Mouse (Mus musculus): ENCODE data around the gene Cct8l1. TPM values are rescaled to one million over a fixed set of nuclear protein-coding genes. Genes with fewer than 3 reads are reported as not detected.

Gene Cct8l1
- polyA plus RNA-seq, 1 experiment: not detected

GRCm38 (mm10) chr5:25526116-25526515 lies 10.2 kb downstream of the Cct8l1 start:
- TF ChIP-seq POLR2A (IDR thresholded peaks at IDR 0.05; ENCODE audit: borderline replicate concordance, control insufficient read depth, low read depth, low read length) (no peak), CTCF (IDR thresholded peaks at IDR 0.05; ENCODE audit: control insufficient read depth, insufficient read depth, low read length) (no peak)
- Histone ChIP-seq H3K4me3 (replicated peaks; ENCODE audit: control insufficient read depth, low read depth, low read length) (no peak overlapping the region), H3K27ac (ENCODE audit: control insufficient read depth, insufficient read depth, low read depth, low read length, poor library complexity) (no peak overlapping the region), H3K4me1 (ENCODE audit: control insufficient read depth, insufficient read depth, low read length) (no peaks in the 10 kb centered on the region)
- WGBS: 80% methylated on average over 5 of the region's 5 CpGs

DNA sequence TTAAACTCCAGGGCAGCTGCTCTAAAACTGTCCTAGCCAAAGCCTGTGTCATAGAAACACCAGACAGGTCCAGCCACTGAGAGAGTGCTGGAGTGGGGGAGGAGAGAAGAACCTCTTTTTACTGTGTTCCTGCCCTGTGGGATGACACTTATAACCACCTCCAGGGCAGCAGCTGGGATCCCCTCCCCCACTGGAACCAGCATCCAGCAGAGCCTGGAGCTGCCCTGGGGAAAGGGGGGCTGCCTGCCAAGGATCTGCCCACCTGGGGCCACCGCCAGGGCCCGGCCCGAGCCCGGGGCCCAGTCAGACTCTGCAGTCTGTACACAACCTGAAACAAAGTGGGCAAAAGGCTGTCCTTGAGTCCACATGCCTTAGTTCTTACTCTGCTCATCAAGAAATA lies 11.1 kb downstream of the Cct8l1 start:
- TF ChIP-seq POLR2A (IDR thresholded peaks at IDR 0.05; ENCODE audit: borderline replicate concordance, control insufficient read depth, low read depth, low read length) (no peak), CTCF (IDR thresholded peaks at IDR 0.05; ENCODE audit: control insufficient read depth, insufficient read depth, low read length) (no peak)
- Histone ChIP-seq H3K4me1 (ENCODE audit: control insufficient read depth, insufficient read depth, low read length) (no peaks in the 10 kb centered on the region), H3K4me3 (replicated peaks; ENCODE audit: control insufficient read depth, low read depth, low read length) (no peak overlapping the region), H3K27ac (ENCODE audit: control insufficient read depth, insufficient read depth, low read depth, low read length, poor library complexity) (no peak overlapping the region)
- WGBS: 83% methylated on average over 4 of the region's 4 CpGs

- Histone ChIP-seq H3K27ac (ENCODE audit: control insufficient read depth, insufficient read depth, low read depth, low read length, poor library complexity) (no peak overlapping the region), H3K4me1 (ENCODE audit: control insufficient read depth, insufficient read depth, low read length) (no peaks in the 10 kb centered on the region), H3K4me3 (replicated peaks; ENCODE audit: control insufficient read depth, low read depth, low read length) (no peak overlapping the region)
- no peak for TF ChIP-seq POLR2A (IDR thresholded peaks at IDR 0.05; ENCODE audit: borderline replicate concordance, control insufficient read depth, low read depth, low read length)
- no peak for TF ChIP-seq CTCF (IDR thresholded peaks at IDR 0.05; ENCODE audit: control insufficient read depth, insufficient read depth, low read length)
- 90% methylated on average over 1 of the region's 1 CpGs for WGBS
Measured at GRCm38 (mm10) chr5:25527971-25528370, 12.1 kb downstream of the Cct8l1 start.

- 9% methylated on average over 22 of the region's 22 CpGs for WGBS
- Histone ChIP-seq H3K4me1 (ENCODE audit: control insufficient read depth, insufficient read depth, low read length) (no peaks in the 10 kb centered on the region), H3K27ac (ENCODE audit: control insufficient read depth, insufficient read depth, low read depth, low read length, poor library complexity) (peak overlapping the region; percentile 73), H3K4me3 (replicated peaks; ENCODE audit: control insufficient read depth, low read depth, low read length) (peak overlapping the region; percentile 85)
- TF ChIP-seq CTCF (IDR thresholded peaks at IDR 0.05; ENCODE audit: control insufficient read depth, insufficient read depth, low read length): no peak
- TF ChIP-seq POLR2A (IDR thresholded peaks at IDR 0.05; ENCODE audit: borderline replicate concordance, control insufficient read depth, low read depth, low read length): no peak
Measured at GRCm38 (mm10) chr5:25528851-25529528, 13.1 kb downstream of the Cct8l1 start.

DNA sequence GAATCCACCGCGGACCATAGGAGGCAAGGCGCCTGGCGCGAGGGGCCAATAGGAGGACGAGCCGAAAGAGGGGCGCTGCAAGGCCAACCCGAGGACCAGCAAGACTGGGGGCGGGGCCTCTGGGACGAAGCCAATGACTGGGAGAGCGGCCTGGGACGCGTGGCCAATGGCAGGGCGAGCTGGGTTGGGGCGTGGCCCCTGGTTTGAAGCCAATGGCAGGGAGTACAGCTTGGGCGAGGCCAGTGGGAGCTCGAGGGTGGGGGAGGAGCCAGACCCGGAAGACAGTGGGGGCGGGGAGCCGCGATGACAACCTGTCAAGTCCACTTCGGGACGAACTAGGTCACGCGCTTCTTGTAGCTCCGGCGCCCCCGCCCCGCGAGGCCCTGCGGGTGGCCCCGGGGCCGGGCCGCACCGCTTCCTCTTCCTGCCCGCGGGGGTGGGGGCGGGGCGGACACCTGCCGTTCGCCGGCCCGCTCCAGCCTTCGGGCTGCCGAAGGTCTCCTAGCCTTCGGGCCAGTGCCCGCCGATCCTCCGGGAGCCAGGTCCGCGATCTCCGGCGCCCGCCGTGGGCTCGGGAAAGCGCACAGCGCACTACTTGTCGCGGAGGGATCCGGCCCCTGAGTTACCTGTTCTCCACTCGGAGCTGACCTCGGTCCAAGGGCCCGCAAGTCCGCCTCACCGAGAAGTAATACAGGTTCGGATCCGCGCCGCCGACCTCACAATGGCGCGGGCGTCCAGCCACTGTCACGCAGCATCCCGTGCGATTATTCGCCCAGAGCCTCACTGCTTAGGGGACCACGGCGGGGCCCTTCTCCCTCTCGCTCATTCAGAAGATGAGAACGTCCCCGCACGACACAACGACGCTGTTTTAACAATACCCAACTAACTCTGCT lies 13.9 kb downstream of the Cct8l1 start:
- WGBS: under 1% methylated on average over 87 of the region's 87 CpGs
- peak overlapping the region; percentile 100 for H3K27ac ChIP-seq (ENCODE audit: control insufficient read depth, insufficient read depth, low read depth, low read length, poor library complexity)
- no peak for TF ChIP-seq CTCF (IDR thresholded peaks at IDR 0.05; ENCODE audit: control insufficient read depth, insufficient read depth, low read length)
- peak; percentile 63 for TF ChIP-seq POLR2A (IDR thresholded peaks at IDR 0.05; ENCODE audit: borderline replicate concordance, control insufficient read depth, low read depth, low read length)
- peak overlapping the region; percentile 85 for H3K4me3 ChIP-seq (replicated peaks; ENCODE audit: control insufficient read depth, low read depth, low read length)
- no peaks in the 10 kb centered on the region for H3K4me1 ChIP-seq (ENCODE audit: control insufficient read depth, insufficient read depth, low read length)

GRCm38 (mm10) chr5:25530629-25531028 lies 14.8 kb downstream of the Cct8l1 start:
- Histone ChIP-seq H3K4me1 (ENCODE audit: control insufficient read depth, insufficient read depth, low read length) (no peaks in the 10 kb centered on the region), H3K27ac (ENCODE audit: control insufficient read depth, insufficient read depth, low read depth, low read length, poor library complexity) (no peak overlapping the region), H3K4me3 (replicated peaks; ENCODE audit: control insufficient read depth, low read depth, low read length) (peak overlapping the region; percentile 80)
- no peak for TF ChIP-seq CTCF (IDR thresholded peaks at IDR 0.05; ENCODE audit: control insufficient read depth, insufficient read depth, low read length)
- TF ChIP-seq POLR2A (IDR thresholded peaks at IDR 0.05; ENCODE audit: borderline replicate concordance, control insufficient read depth, low read depth, low read length): no peak
- WGBS: 0% methylated on average over 2 of the region's 2 CpGs

GRCm38 (mm10) chr5:25532256-25533147 lies 16.6 kb downstream of the Cct8l1 start:
- TF ChIP-seq POLR2A (IDR thresholded peaks at IDR 0.05; ENCODE audit: borderline replicate concordance, control insufficient read depth, low read depth, low read length): no peak
- no peak for TF ChIP-seq CTCF (IDR thresholded peaks at IDR 0.05; ENCODE audit: control insufficient read depth, insufficient read depth, low read length)
- Histone ChIP-seq H3K4me3 (replicated peaks; ENCODE audit: control insufficient read depth, low read depth, low read length) (no peak overlapping the region), H3K4me1 (ENCODE audit: control insufficient read depth, insufficient read depth, low read length) (no peaks in the 10 kb centered on the region), H3K27ac (ENCODE audit: control insufficient read depth, insufficient read depth, low read depth, low read length, poor library complexity) (no peak overlapping the region)
- WGBS: 76% methylated on average over 17 of the region's 18 CpGs

Measured in bone marrow, adult 2 months (tissue).